Mouse (Mus musculus): ENCODE results near the gene Ddx23. TPM values are rescaled to one million over a fixed set of nuclear protein-coding genes. Genes with fewer than 3 reads are reported as not detected.

Gene Ddx23
- polyA plus RNA-seq, 1 experiment: 59.7 TPM

GRCm38 (mm10) chr15:98608058-98608783, 54.5 kb downstream of the Ddx23 start:
- DNase-seq: no peak
- Histone ChIP-seq H3K27me3 (ENCODE audit: control insufficient read depth, insufficient read depth, low read length) (no peaks in the 10 kb centered on the region), H3K27ac (ENCODE audit: control insufficient read depth, insufficient read depth, low read length) (no peak overlapping the region; the same call in 1 of the 2 replicates), H3K4me1 (replicated peaks; ENCODE audit: control insufficient read depth, insufficient read depth, low read length) (peaks cover 34% of the 10 kb centered on the region), H3K4me3 (ENCODE audit: control insufficient read depth, insufficient read depth, low read length) (peak overlapping the region; percentile 64), H3K36me3 (ENCODE audit: control insufficient read depth, insufficient read depth, low read length) (peaks cover 12% of the 10 kb centered on the region)
- 42% methylated on average over 10 of the region's 10 CpGs for WGBS
- TF ChIP-seq CTCF (IDR thresholded peaks at IDR 0.05; ENCODE audit: borderline replicate concordance, control insufficient read depth, extremely low read depth, insufficient read depth, low read length, poor library complexity) (no peak), POLR2A (IDR thresholded peaks at IDR 0.05; ENCODE audit: control insufficient read depth, extremely low read depth, insufficient read depth, low read length, poor library complexity) (no peak)

DNA sequence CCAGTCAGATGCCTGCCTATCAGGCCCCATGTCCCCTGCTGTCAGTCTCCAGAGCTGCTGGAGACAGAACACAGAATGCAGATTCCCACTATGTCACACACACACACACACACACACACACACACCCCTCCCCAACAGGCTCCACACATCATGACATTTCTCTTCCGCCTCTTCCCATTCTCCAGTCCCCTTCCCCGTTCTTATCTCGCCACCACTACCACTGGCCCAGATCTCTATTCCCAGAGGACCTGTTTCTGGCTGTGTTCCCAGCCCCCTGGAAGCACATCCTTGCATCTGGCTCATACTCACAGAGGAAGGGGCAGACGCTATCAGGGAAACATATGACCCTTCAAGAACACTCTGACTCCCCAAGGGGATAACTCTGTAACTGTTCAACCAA, 55.1 kb downstream of the Ddx23 start:
- Histone ChIP-seq H3K4me1 (replicated peaks; ENCODE audit: control insufficient read depth, insufficient read depth, low read length) (peaks cover 40% of the 10 kb centered on the region), H3K27ac (ENCODE audit: control insufficient read depth, insufficient read depth, low read length) (no peak overlapping the region), H3K4me3 (ENCODE audit: control insufficient read depth, insufficient read depth, low read length) (no peak overlapping the region), H3K27me3 (ENCODE audit: control insufficient read depth, insufficient read depth, low read length) (no peaks in the 10 kb centered on the region), H3K36me3 (ENCODE audit: control insufficient read depth, insufficient read depth, low read length) (peaks cover 15% of the 10 kb centered on the region)
- 93% methylated on average over 4 of the region's 4 CpGs for WGBS
- no peak for DNase-seq
- TF ChIP-seq POLR2A (IDR thresholded peaks at IDR 0.05; ENCODE audit: control insufficient read depth, extremely low read depth, insufficient read depth, low read length, poor library complexity) (no peak), CTCF (IDR thresholded peaks at IDR 0.05; ENCODE audit: borderline replicate concordance, control insufficient read depth, extremely low read depth, insufficient read depth, low read length, poor library complexity) (no peak)

GRCm38 (mm10) chr15:98606739-98607138, 56.0 kb downstream of the Ddx23 start:
- TF ChIP-seq CTCF (IDR thresholded peaks at IDR 0.05; ENCODE audit: borderline replicate concordance, control insufficient read depth, extremely low read depth, insufficient read depth, low read length, poor library complexity): no peak
- TF ChIP-seq POLR2A (IDR thresholded peaks at IDR 0.05; ENCODE audit: control insufficient read depth, extremely low read depth, insufficient read depth, low read length, poor library complexity): no peak
- no peak for DNase-seq
- H3K4me3 ChIP-seq (ENCODE audit: control insufficient read depth, insufficient read depth, low read length): no peak overlapping the region
- peaks cover 15% of the 10 kb centered on the region for H3K36me3 ChIP-seq (ENCODE audit: control insufficient read depth, insufficient read depth, low read length)
- no peak overlapping the region for H3K27ac ChIP-seq (ENCODE audit: control insufficient read depth, insufficient read depth, low read length)
- no peaks in the 10 kb centered on the region for H3K27me3 ChIP-seq (ENCODE audit: control insufficient read depth, insufficient read depth, low read length)
- H3K4me1 ChIP-seq (replicated peaks; ENCODE audit: control insufficient read depth, insufficient read depth, low read length): peaks cover 45% of the 10 kb centered on the region
- 91% methylated on average over 9 of the region's 9 CpGs for WGBS

GRCm38 (mm10) chr15:98606051-98606536, 56.6 kb downstream of the Ddx23 start:
- 95% methylated on average over 12 of the region's 12 CpGs for WGBS
- no peak for DNase-seq
- Histone ChIP-seq H3K27me3 (ENCODE audit: control insufficient read depth, insufficient read depth, low read length) (no peaks in the 10 kb centered on the region), H3K4me1 (replicated peaks; ENCODE audit: control insufficient read depth, insufficient read depth, low read length) (peaks cover 47% of the 10 kb centered on the region), H3K4me3 (ENCODE audit: control insufficient read depth, insufficient read depth, low read length) (no peak overlapping the region), H3K36me3 (ENCODE audit: control insufficient read depth, insufficient read depth, low read length) (peaks cover 15% of the 10 kb centered on the region), H3K27ac (ENCODE audit: control insufficient read depth, insufficient read depth, low read length) (no peak overlapping the region)
- TF ChIP-seq POLR2A (IDR thresholded peaks at IDR 0.05; ENCODE audit: control insufficient read depth, extremely low read depth, insufficient read depth, low read length, poor library complexity) (no peak), CTCF (IDR thresholded peaks at IDR 0.05; ENCODE audit: borderline replicate concordance, control insufficient read depth, extremely low read depth, insufficient read depth, low read length, poor library complexity) (no peak)

DNA sequence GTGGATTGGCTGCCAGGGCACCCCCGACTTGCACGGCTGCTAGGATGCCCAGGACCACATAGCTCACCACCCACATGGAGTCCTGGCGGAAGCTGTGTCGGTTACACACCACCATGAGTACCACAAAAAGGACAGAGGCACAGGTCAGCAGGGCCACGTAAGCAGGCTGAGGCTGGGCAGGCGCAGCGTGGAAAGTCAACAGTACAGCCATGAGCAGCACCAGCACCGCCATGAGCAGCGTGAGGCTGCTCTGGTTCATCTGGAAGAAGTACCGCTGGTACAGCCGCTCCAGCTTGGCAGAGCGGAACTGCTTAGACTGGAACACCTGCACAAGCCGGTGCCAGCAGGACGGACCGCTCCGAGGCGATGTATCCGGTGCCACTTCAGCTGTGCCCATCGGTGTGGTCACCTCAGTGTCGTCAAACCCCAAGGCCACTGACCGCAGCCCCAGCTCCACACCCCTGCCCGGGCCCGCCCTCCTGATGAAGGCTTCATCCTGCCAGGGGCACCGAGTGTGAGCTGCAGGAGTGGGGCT, 58.6 kb downstream of the Ddx23 start:
- no peaks in the 10 kb centered on the region for H3K27me3 ChIP-seq (ENCODE audit: control insufficient read depth, insufficient read depth, low read length)
- peaks cover 24% of the 10 kb centered on the region for H3K36me3 ChIP-seq (ENCODE audit: control insufficient read depth, insufficient read depth, low read length)
- no peak overlapping the region for H3K27ac ChIP-seq (ENCODE audit: control insufficient read depth, insufficient read depth, low read length)
- peaks cover 41% of the 10 kb centered on the region for H3K4me1 ChIP-seq (replicated peaks; ENCODE audit: control insufficient read depth, insufficient read depth, low read length)
- TF ChIP-seq CTCF (IDR thresholded peaks at IDR 0.05; ENCODE audit: borderline replicate concordance, control insufficient read depth, extremely low read depth, insufficient read depth, low read length, poor library complexity): no peak
- TF ChIP-seq POLR2A (IDR thresholded peaks at IDR 0.05; ENCODE audit: control insufficient read depth, extremely low read depth, insufficient read depth, low read length, poor library complexity): no peak
- no peak overlapping the region for H3K4me3 ChIP-seq (ENCODE audit: control insufficient read depth, insufficient read depth, low read length)
- 98% methylated on average over 24 of the region's 24 CpGs for WGBS
- no peak for DNase-seq

- DNase-seq: no peak
- H3K27me3 ChIP-seq (ENCODE audit: control insufficient read depth, insufficient read depth, low read length): no peaks in the 10 kb centered on the region
- TF ChIP-seq CTCF (IDR thresholded peaks at IDR 0.05; ENCODE audit: borderline replicate concordance, control insufficient read depth, extremely low read depth, insufficient read depth, low read length, poor library complexity) (no peak), POLR2A (IDR thresholded peaks at IDR 0.05; ENCODE audit: control insufficient read depth, extremely low read depth, insufficient read depth, low read length, poor library complexity) (no peak)
- no peak overlapping the region for H3K27ac ChIP-seq (ENCODE audit: control insufficient read depth, insufficient read depth, low read length)
- H3K4me1 ChIP-seq (replicated peaks; ENCODE audit: control insufficient read depth, insufficient read depth, low read length): peaks cover 34% of the 10 kb centered on the region
- WGBS: 71% methylated on average over 4 of the region's 4 CpGs
- peaks cover 31% of the 10 kb centered on the region for H3K36me3 ChIP-seq (ENCODE audit: control insufficient read depth, insufficient read depth, low read length)
- no peak overlapping the region for H3K4me3 ChIP-seq (ENCODE audit: control insufficient read depth, insufficient read depth, low read length)
Observed at GRCm38 (mm10) chr15:98602921-98603458, 59.7 kb downstream of the Ddx23 start.

Measured in thymus, adult 2 months (tissue).